ENCODE assay signal across 14 mouse cellular contexts in the genomic region with DNA sequence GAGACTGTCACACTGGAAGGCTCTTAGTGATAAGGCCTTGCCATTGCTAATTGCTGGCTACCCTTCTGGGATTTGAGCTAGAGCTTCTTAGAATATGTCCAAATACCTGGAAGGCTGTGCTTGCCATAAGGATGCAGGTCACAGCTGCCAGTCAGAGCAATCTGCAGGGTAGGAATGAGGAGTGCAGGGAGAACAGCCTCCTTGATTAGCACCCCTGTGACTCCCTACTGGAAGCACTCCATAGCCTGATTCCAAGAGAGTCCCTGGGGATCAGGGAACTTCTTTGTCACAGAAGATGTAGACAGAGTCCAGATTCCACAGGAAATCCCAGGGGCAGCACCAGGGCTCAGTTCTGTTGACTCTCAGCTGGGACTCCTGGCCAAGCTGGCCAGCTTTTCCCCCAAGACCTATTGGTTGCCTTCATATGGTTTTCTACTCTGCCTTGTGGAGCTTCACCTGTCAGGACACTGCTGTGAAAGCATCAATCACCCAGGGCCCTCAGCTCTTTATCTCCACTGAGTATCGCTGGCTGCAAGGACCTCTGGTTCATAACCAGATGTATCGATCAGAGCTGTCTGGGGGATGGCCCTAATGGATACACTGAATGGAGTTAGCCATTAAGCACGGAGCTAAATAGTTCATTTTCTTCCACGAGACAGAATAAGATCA.
DNase-seq lines count a peak whose midpoint lies in the region; ATAC-seq lines count a peak whose summit lies in the region.
"Had no signal": no experiment of that assay in that cellular context is flagged by ENCODE, and none has a peak within 500 bp of the region (broad histone marks: within the 10 kb centered on the region; RNA-seq: fewer than 3 reads in every experiment).

No protein-coding gene starts in this region.

- intact Hi-C loops in heart, postnatal 14 days (cut with DNase I), result no loop called here

- no peaks in the 10 kb centered on the region for H3K36me3 ChIP-seq in hindbrain, embryonic 15.5 days

- no peaks in the 10 kb centered on the region for H3K9me3 ChIP-seq in hindbrain, embryonic 15.5 days

- no peak overlapping the region for H3K4me3 ChIP-seq in hindbrain, embryonic 15.5 days

- no peak overlapping the region for H3K9ac ChIP-seq in hindbrain, embryonic 15.5 days
- H3K9ac ChIP-seq: lung, embryonic 14.5 days had no signal

- no peak overlapping the region for H3K4me2 ChIP-seq in hindbrain, embryonic 15.5 days
- H3K4me2 ChIP-seq: lung, embryonic 14.5 days had no signal

- no peaks in the 10 kb centered on the region for H3K27me3 ChIP-seq in hindbrain, embryonic 15.5 days
- H3K27me3 ChIP-seq: Patski had no signal

- DNase-seq in adrenal gland, postnatal 10 days, result peak; percentile 40
- no peak for DNase-seq in adrenal gland, adult 2 months
- peak; percentile 40 for DNase-seq in heart, adult 8-10 months (ENCODE audit: low spot score)
- DNase-seq in heart, postnatal 14 days, result no peak
- peak; percentile 87 for DNase-seq in MN1 (ENCODE audit: low spot score)
- no peak for DNase-seq in cerebellum, adult 8-10 months
- DNase-seq: cerebellum, postnatal 36 days; liver; lung, embryonic 14.5 days; spleen, adult 18-20 months; thymus, postnatal 4 days had no signal

- H3K4me1 ChIP-seq in hindbrain, embryonic 15.5 days (replicated peaks), result peaks cover 36% of the 10 kb centered on the region

- peak; percentile 60 for ATAC-seq in hindbrain, embryonic 15.5 days (ENCODE audit: low FRiP score, low read depth)
- no peak for ATAC-seq in cerebellum, adult (ENCODE audit: insufficient number of reproducible peaks, low FRiP score, low TSS enrichment)
- ATAC-seq: Patski had no signal

- WGBS in hindbrain, embryonic 15.5 days, result 34% methylated on average over 4 of the region's 4 CpGs

- no peak overlapping the region for H3K27ac ChIP-seq in hindbrain, embryonic 15.5 days (replicated peaks)

Comparison
In these comparisons a context has a peak if more than half of its experiments do, and no peak if none do; other contexts are left out.
1. DNase-seq: peak in adrenal gland, postnatal 10 days (single experiment), heart, adult 8-10 months (single experiment) and MN1 (single experiment); none in adrenal gland, adult 2 months (single experiment), heart, postnatal 14 days (0 of 2) and cerebellum, adult 8-10 months (single experiment).